Mouse (Mus musculus) cortical plate, adult 2 months (tissue): ENCODE measurements around the gene Tmem259. TPM values are rescaled to one million over a fixed set of nuclear protein-coding genes. Genes with fewer than 3 reads are reported as not detected.
A peak's percentile ranks its signal among the peaks of the same experiment; 100 is the strongest.

ENCODE experiments used
- H3K27ac ChIP-seq: fragments of 200-500 bp; 2 replicates; pipeline ENCODE4 v1.5.1; 2012; ENCODE audit warnings: low read length, control low read depth, inconsistent platforms; ENCODE audit not compliant: insufficient read depth
- H3K4me1 ChIP-seq: fragments of 200-500 bp; 2 replicates; pipeline ENCODE4 v1.6.1; 2011; ENCODE audit warnings: low read length; ENCODE audit not compliant: control insufficient read depth, insufficient read depth
- H3K4me3 ChIP-seq: fragments of 200-500 bp; 2 replicates; pipeline ENCODE4 v1.5.1; 2011; ENCODE audit warnings: mild to moderate bottlenecking, low read length, control low read depth; ENCODE audit not compliant: insufficient read depth
- CTCF ChIP-seq: fragments of 200-500 bp; IDR thresholded peaks from 2 replicates; pipeline ENCODE4 v1.5.1; 2011; ENCODE audit warnings: mild to moderate bottlenecking, control low read depth, low read length; ENCODE audit not compliant: insufficient read depth; ENCODE audit errors: extremely low read depth
- POLR2A ChIP-seq: fragments of 200-500 bp; IDR thresholded peaks from 2 replicates; pipeline ENCODE4 v1.6.1; 2011; ENCODE audit warnings: mild to moderate bottlenecking, low read length, control low read depth; ENCODE audit not compliant: insufficient read depth; ENCODE audit errors: extremely low read depth
- polyA plus RNA-seq: library from polyadenylated mRNA; depleted of rRNA; stranded (reverse); fragments of >200 nt; gene quantifications from 2 replicates; pipeline ENCODE4 v1.2.3, GENCODE M21; 2012

Tmem259 gene
- polyA plus RNA-seq, 1 experiment: 168 TPM

- H3K4me1 ChIP-seq: peaks cover 3% of the 10 kb centered on the region; the same call in 1 of the 2 replicates
- no peak overlapping the region for H3K4me3 ChIP-seq
- TF ChIP-seq CTCF (no peak), POLR2A (no peak)
- H3K27ac ChIP-seq: no peak overlapping the region
Observed at GRCm38 (mm10) chr10:79933145-79933679, 50.9 kb downstream of the Tmem259 start.

GRCm38 (mm10) chr10:79932736-79933135 lies 51.4 kb downstream of the Tmem259 start:
- no peak for TF ChIP-seq POLR2A
- no peak for TF ChIP-seq CTCF
- Histone ChIP-seq H3K4me3 (no peak overlapping the region), H3K4me1 (peaks cover 3% of the 10 kb centered on the region; the same call in 1 of the 2 replicates), H3K27ac (no peak overlapping the region)

- no peak overlapping the region for H3K4me3 ChIP-seq
- TF ChIP-seq POLR2A (no peak), CTCF (no peak)
- H3K27ac ChIP-seq: no peak overlapping the region
- H3K4me1 ChIP-seq: peaks cover 3% of the 10 kb centered on the region; the same call in 1 of the 2 replicates
Observed at GRCm38 (mm10) chr10:79931797-79932196, 52.3 kb downstream of the Tmem259 start.

GRCm38 (mm10) chr10:79930826-79931186 lies 53.3 kb downstream of the Tmem259 start:
- Histone ChIP-seq H3K27ac (no peak overlapping the region), H3K4me1 (no peaks in the 10 kb centered on the region), H3K4me3 (no peak overlapping the region)
- TF ChIP-seq POLR2A: no peak
- TF ChIP-seq CTCF: no peak

GRCm38 (mm10) chr10:79929967-79930825 lies 53.9 kb downstream of the Tmem259 start:
- Histone ChIP-seq H3K4me3 (no peak overlapping the region), H3K4me1 (no peaks in the 10 kb centered on the region), H3K27ac (no peak overlapping the region)
- TF ChIP-seq POLR2A (no peak), CTCF (no peak)

- H3K27ac ChIP-seq: no peak overlapping the region
- H3K4me1 ChIP-seq: no peaks in the 10 kb centered on the region
- peak overlapping the region; percentile 80; the same call in 1 of the 2 replicates for H3K4me3 ChIP-seq
- TF ChIP-seq CTCF (no peak), POLR2A (no peak)
Observed at GRCm38 (mm10) chr10:79928907-79929701, 55.0 kb downstream of the Tmem259 start.

- no peak for TF ChIP-seq POLR2A
- TF ChIP-seq CTCF: no peak
- Histone ChIP-seq H3K4me1 (no peaks in the 10 kb centered on the region), H3K4me3 (peak overlapping the region; percentile 80), H3K27ac (0 out of 2 replicates have a peak overlapping the region, but pooled peaks have one; percentile 25)
Observed at GRCm38 (mm10) chr10:79928030-79928694, 56.0 kb downstream of the Tmem259 start.

GRCm38 (mm10) chr10:79927324-79928029 lies 56.7 kb downstream of the Tmem259 start:
- peak overlapping the region; percentile 25 for H3K27ac ChIP-seq
- no peak for TF ChIP-seq POLR2A
- TF ChIP-seq CTCF: no peak
- H3K4me1 ChIP-seq: no peaks in the 10 kb centered on the region
- H3K4me3 ChIP-seq: peak overlapping the region; percentile 80
